Mouse (Mus musculus) embryonic facial prominence, embryonic 12.5 days (tissue): ENCODE measurements at regions not wholly inside any gene's neighbourhood (a gene's known extent, or its start where the extent isn't known, plus 50 kb on each side); places are given as distances from the start of the nearest gene placed in this dataset.

Experiments used
- ATAC-seq: fragments of 200-750 bp; cut with Nextera tagmentation; 2 replicates; pipeline ENCODE4 v1.8.0; 2017; ENCODE audit not compliant: insufficient number of reproducible peaks, insufficient read depth, low FRiP score, low TSS enrichment
- H3K27ac ChIP-seq: fragments of 300-500 bp; sonication (generic); 2 replicates; pipeline ENCODE4 v1.5.1; 2016; ENCODE audit warnings: mild to moderate bottlenecking
- H3K27me3 ChIP-seq: fragments of 300-500 bp; sonication (generic); 2 replicates; pipeline ENCODE4 v1.6.1; 2016; ENCODE audit warnings: mild to moderate bottlenecking, moderate library complexity
- H3K36me3 ChIP-seq: fragments of 300-500 bp; sonication (generic); 2 replicates; pipeline ENCODE4 v1.6.1; 2016; ENCODE audit warnings: mild to moderate bottlenecking
- H3K4me1 ChIP-seq: fragments of 300-500 bp; sonication (generic); 2 replicates; pipeline ENCODE4 v1.6.1; 2016
- H3K4me2 ChIP-seq: fragments of 300-500 bp; sonication (generic); replicated peaks from 2 replicates; pipeline ENCODE4 v1.6.1; 2016; ENCODE audit warnings: mild to moderate bottlenecking, moderate library complexity
- H3K4me3 ChIP-seq: fragments of 300-500 bp; sonication (generic); 2 replicates; pipeline ENCODE4 v1.5.1; 2016; ENCODE audit warnings: mild to moderate bottlenecking
- H3K9ac ChIP-seq: fragments of 300-500 bp; sonication (generic); 2 replicates; pipeline ENCODE4 v1.6.1; 2016; ENCODE audit warnings: mild to moderate bottlenecking, moderate library complexity
- H3K9me3 ChIP-seq: fragments of 300-500 bp; sonication (generic); 2 replicates; pipeline ENCODE4 v1.6.1; 2016; ENCODE audit warnings: mild to moderate bottlenecking, moderate library complexity
- WGBS: fragments of 180-500 bp; shearing (Covaris S2); methylation state at CpG from one replicate; pipeline ENCODE4 v1.1.7; 2016; 5-methylcytosine and 5-hydroxymethylcytosine counted together

DNA sequence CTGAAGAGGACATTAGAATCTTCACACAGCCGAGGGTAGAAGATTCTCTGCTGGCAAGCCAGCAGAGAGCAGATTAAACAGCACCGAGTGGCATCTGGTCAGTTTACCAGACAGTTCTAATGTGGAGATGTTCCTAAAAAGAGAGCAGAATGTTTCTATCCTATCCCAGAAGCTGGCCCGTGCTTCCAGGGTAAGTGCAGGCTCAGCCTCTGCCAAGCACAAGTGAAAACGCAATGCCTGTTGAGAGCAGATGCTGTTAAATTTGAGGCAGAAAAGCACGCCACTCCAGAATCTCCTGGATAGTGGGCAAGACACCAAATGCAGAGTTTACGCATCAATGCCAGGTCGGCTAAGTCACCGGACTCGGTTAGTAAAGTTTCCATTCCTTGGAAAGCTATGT lies 175.8 kb downstream of the Faxc start:
- H3K4me1 ChIP-seq: no peaks in the 10 kb centered on the region
- 84% methylated on average over 9 of the region's 9 CpGs for WGBS
- no peak overlapping the region for H3K4me2 ChIP-seq
- no peaks in the 10 kb centered on the region for H3K36me3 ChIP-seq
- H3K9me3 ChIP-seq: no peaks in the 10 kb centered on the region
- H3K27ac ChIP-seq: no peak overlapping the region
- ATAC-seq: no peak
- H3K9ac ChIP-seq: no peak overlapping the region
- no peak overlapping the region for H3K4me3 ChIP-seq
- H3K27me3 ChIP-seq: no peaks in the 10 kb centered on the region

DNA sequence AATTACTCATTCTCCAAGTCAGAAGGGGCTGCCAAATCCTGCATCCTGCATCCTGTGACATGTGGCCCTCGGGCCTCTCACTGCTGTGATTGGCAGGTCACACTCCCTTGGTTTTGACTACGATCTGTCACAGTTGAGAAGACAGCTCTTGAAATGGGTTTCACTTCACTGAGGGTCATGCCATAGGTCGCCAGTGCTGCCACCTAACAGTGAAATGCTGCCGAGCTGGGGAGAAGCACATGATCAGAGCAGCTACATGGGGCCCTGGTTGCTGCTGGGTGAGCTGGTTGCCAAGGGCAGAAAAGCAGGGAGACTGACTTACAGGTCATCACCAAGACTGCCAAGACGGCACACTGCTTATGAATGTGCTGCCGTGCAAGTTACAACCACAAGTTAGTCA lies 178.3 kb downstream of the Faxc start:
- Histone ChIP-seq H3K36me3 (no peaks in the 10 kb centered on the region), H3K27me3 (no peaks in the 10 kb centered on the region), H3K4me2 (no peak overlapping the region), H3K27ac (no peak overlapping the region), H3K4me3 (no peak overlapping the region), H3K9ac (no peak overlapping the region), H3K9me3 (no peaks in the 10 kb centered on the region), H3K4me1 (no peaks in the 10 kb centered on the region)
- ATAC-seq: no peak
- WGBS: 19% methylated on average over 6 of the region's 6 CpGs

DNA sequence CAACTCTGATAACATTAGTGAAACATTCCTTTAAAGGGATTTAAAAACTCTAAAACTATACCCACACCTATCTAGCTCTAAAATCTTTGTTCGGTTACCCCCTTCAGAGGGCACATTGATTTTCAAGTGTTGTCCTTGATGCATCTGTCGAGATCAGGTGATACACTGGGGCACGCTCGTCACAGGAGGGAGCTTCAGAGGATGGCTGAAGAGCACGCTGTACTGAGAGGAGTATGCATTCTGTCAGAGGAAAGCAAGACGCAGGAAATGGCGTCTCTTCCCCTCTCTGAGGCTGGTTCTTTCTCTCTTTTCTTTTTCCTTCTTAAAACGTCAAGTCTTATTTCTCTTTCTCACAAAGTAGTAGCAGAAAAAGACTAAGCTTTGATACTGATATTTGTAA lies 179.3 kb downstream of the Faxc start:
- no peak overlapping the region for H3K9ac ChIP-seq
- no peaks in the 10 kb centered on the region for H3K27me3 ChIP-seq
- no peak overlapping the region for H3K27ac ChIP-seq
- no peaks in the 10 kb centered on the region for H3K4me1 ChIP-seq
- WGBS: 31% methylated on average over 8 of the region's 8 CpGs
- no peak overlapping the region for H3K4me3 ChIP-seq
- H3K36me3 ChIP-seq: no peaks in the 10 kb centered on the region
- no peak overlapping the region for H3K4me2 ChIP-seq
- H3K9me3 ChIP-seq: no peaks in the 10 kb centered on the region
- no peak for ATAC-seq

DNA sequence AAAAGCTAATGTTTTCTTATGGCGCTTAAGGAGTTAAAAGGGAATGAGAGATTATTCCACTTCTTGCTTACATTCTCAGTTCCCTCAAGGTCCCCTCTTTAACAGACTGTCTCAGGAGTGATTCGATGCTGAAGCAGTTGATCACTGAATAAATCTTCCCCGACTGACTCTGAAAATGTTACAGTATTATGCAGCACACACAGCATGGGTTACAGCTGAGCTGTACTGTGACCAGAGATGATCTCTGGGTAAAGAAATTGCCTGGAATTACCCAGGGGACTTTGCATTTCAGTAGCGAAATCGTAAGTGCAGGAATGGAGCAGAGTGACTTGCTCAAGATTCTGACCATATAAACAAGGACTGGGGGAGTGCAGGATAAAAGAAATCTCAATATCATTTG lies 181.1 kb downstream of the Faxc start:
- H3K4me3 ChIP-seq: no peak overlapping the region
- no peaks in the 10 kb centered on the region for H3K9me3 ChIP-seq
- 64% methylated on average over 5 of the region's 5 CpGs for WGBS
- H3K27ac ChIP-seq: no peak overlapping the region
- no peaks in the 10 kb centered on the region for H3K36me3 ChIP-seq
- H3K4me2 ChIP-seq: no peak overlapping the region
- no peak for ATAC-seq
- H3K9ac ChIP-seq: no peak overlapping the region
- H3K27me3 ChIP-seq: no peaks in the 10 kb centered on the region
- no peaks in the 10 kb centered on the region for H3K4me1 ChIP-seq

DNA sequence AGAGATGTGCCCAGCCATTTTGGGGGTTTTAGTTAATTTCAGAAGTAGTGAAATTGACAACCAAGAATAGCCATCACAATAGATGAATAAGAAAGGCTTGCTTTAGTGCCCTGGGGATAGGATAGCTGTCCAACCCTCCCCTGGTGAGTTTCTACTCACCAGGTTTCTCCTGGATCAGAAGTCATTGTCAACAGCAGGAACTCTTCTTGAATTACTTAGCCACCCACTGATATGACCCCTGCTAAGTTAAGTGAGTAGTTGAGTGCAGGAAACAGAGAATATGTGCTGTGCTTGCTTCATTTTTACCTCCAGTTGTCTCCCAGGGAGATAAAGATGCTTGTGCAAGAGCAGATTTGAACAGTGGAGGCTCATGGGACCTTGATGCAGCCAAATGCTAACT lies 183.3 kb downstream of the Faxc start:
- Histone ChIP-seq H3K9me3 (no peaks in the 10 kb centered on the region), H3K36me3 (no peaks in the 10 kb centered on the region), H3K4me3 (no peak overlapping the region), H3K27me3 (no peaks in the 10 kb centered on the region), H3K9ac (no peak overlapping the region), H3K4me1 (no peaks in the 10 kb centered on the region), H3K4me2 (no peak overlapping the region), H3K27ac (no peak overlapping the region)
- ATAC-seq: no peak

DNA sequence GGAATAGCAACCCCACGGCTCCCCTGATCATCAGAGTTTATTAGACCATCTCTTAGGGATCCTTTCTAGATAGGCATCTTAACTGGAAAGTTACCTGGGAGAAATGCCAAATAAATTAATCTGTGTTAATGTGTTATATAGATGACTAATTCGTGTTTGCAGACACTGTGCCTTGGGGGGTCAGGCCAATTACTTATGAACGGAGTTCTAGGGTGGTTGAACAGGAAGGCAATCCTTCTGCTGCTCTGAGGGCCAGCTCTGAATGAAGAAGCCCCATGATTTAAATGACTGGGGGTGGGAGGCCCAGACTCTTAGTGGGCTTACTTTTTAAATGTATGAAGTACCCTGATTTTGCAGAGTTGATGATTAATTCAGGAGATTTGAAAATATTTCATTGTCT lies 188.7 kb downstream of the Faxc start:
- no peak overlapping the region for H3K4me3 ChIP-seq
- H3K9me3 ChIP-seq: no peaks in the 10 kb centered on the region
- no peak overlapping the region for H3K4me2 ChIP-seq
- no peaks in the 10 kb centered on the region for H3K4me1 ChIP-seq
- no peak for ATAC-seq
- no peaks in the 10 kb centered on the region for H3K27me3 ChIP-seq
- H3K9ac ChIP-seq: no peak overlapping the region
- WGBS: 56% methylated on average over 3 of the region's 3 CpGs
- H3K36me3 ChIP-seq: no peaks in the 10 kb centered on the region
- no peak overlapping the region for H3K27ac ChIP-seq

DNA sequence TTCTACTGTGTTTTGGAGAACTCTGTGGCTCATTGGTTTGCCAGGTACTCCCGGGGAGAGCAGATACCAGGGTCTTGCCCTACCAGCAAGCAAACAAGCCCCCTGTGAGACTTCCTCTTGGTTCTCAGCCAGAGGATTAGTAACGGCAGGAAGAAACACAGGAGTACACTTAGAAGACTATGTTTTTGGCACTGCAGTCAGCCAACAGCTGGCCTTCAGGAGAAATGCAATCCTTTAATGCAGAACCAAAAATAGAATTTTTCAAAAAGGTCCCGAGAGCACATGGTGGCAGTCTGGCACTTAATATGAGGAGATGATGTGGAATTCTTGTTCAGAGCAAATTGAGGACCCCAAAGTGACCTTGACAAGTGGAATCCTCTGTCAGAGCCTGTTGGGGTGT lies 189.8 kb downstream of the Faxc start:
- ATAC-seq: no peak
- Histone ChIP-seq H3K27ac (no peak overlapping the region), H3K4me1 (no peaks in the 10 kb centered on the region), H3K4me2 (no peak overlapping the region), H3K27me3 (no peaks in the 10 kb centered on the region), H3K9me3 (no peaks in the 10 kb centered on the region), H3K9ac (no peak overlapping the region), H3K4me3 (no peak overlapping the region), H3K36me3 (no peaks in the 10 kb centered on the region)
- WGBS: 30% methylated on average over 3 of the region's 3 CpGs

DNA sequence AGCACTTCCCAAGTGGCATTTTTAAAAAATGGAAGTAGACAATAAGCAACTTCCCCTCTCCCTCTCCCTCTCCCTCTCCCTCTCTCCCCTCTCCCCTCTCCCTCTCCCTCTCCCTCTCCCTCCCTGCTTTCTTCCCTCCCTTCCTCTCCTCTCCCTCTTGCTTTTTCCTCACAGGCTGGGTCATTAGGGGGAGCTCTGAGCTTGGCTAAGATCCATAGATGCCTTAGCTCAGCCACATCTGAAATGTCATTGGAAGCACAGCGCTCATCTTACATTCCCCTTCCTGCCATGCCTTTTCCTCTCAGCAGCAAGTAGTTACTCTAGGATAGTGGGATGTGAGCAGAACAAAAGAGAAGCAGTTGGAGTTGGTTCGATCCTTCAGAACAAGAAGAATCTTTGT lies 190.3 kb downstream of the Faxc start:
- Histone ChIP-seq H3K4me1 (no peaks in the 10 kb centered on the region), H3K9me3 (no peaks in the 10 kb centered on the region), H3K27ac (no peak overlapping the region), H3K4me3 (no peak overlapping the region), H3K9ac (no peak overlapping the region), H3K36me3 (no peaks in the 10 kb centered on the region), H3K4me2 (no peak overlapping the region), H3K27me3 (no peaks in the 10 kb centered on the region)
- no peak for ATAC-seq
- 68% methylated on average over 2 of the region's 2 CpGs for WGBS

DNA sequence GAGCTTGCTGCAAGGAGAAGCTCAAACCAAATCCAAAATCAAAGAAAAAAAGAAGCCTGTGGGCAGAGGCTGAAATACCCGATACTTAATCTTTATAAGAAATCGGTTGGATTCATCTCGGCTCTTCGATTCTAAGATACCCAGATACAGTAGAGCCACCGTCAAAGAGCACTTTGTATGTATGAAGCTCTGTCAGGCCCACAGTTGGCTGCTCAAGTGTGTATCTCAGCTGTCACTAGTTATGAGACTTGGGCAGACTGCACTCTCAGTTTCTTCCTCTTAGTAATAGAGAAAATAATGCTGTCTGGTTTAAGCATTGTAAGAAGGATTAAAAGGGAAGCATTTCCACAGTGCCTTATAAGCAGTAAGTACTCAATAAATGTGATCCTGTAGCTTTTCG lies 193.7 kb downstream of the Faxc start:
- Histone ChIP-seq H3K9ac (no peak overlapping the region), H3K4me1 (no peaks in the 10 kb centered on the region), H3K36me3 (no peaks in the 10 kb centered on the region), H3K4me3 (no peak overlapping the region), H3K27me3 (no peaks in the 10 kb centered on the region), H3K4me2 (no peak overlapping the region), H3K9me3 (no peaks in the 10 kb centered on the region), H3K27ac (no peak overlapping the region)
- 93% methylated on average over 6 of the region's 6 CpGs for WGBS
- ATAC-seq: no peak

DNA sequence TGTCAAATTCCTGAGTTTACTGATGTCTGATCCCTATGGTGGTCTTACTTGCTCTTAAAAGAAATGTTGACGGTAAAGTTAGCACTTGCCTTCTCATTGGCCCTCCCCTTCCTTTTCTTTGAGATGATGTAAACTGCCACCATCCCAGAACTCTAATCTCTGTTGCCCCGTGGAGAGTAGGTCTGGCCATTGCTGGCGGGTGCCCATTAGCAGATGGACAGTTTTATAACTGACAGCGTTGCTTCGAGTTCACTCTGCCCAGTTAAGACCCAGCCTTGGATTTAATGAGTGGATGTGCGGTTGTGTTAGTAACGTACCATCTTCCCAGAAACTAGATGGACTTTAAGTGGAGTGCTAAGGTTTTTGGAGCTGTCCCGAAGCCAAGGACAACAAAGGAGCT lies 199.4 kb downstream of the Faxc start:
- ATAC-seq: no peak
- 73% methylated on average over 8 of the region's 8 CpGs for WGBS
- Histone ChIP-seq H3K27ac (no peak overlapping the region), H3K9ac (no peak overlapping the region), H3K27me3 (no peaks in the 10 kb centered on the region), H3K4me1 (no peaks in the 10 kb centered on the region), H3K9me3 (no peaks in the 10 kb centered on the region), H3K4me2 (no peak overlapping the region), H3K36me3 (no peaks in the 10 kb centered on the region), H3K4me3 (no peak overlapping the region)

DNA sequence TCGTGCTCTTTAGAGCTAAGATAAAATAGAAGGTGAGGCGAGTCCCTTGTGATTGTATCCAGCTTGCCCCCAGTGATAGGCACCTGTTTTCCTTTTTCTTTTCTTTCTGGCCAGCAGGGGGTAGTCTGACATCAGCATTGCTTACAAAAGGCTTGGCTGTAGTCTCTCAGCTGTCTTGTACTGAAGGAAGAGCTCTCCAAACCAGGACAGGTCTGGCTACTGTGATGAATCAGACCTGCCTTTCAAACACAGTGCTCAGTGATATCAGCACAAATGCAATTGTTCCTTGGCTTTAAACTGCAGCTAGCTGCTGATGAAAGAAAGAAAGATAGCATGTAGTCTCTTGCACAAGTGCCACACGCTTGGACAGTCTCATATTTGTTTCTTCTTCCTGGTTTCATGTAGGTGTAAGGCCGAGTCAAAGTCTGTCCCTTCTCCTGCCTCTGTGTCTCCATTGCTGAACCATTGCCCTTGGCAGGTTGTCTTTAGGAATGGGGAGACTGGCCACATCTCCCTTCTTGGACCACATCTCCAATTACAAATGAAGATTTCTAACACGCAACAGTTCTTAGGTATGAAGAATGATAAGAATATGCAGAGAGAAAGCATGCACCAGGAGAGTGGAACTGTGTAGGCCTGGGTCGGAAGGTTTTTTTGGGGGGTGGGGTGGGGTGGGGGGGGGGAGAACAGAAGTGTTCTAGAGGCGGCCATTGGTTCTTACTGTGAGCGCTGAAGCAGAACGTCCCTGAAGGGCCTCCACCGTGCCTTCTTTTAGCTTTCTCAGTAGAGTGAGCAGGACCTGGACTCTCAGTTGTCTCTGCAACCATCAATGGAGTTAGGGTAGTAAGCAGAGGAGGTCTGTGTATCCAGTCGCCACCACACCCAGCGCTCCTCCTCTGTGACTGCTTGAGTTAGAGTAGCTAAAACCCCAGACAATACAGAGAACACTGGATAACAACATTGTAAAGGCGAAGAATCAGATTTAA lies 200.9 kb downstream of the Faxc start:
- WGBS: 61% methylated on average over 13 of the region's 13 CpGs
- no peak overlapping the region for H3K9ac ChIP-seq
- H3K27me3 ChIP-seq: no peaks in the 10 kb centered on the region
- no peaks in the 10 kb centered on the region for H3K4me1 ChIP-seq
- no peak overlapping the region for H3K4me3 ChIP-seq
- no peak overlapping the region for H3K4me2 ChIP-seq
- no peaks in the 10 kb centered on the region for H3K9me3 ChIP-seq
- H3K27ac ChIP-seq: no peak overlapping the region
- 0 out of 2 replicates have a peak, but pooled peaks have one; percentile 28 for ATAC-seq
- H3K36me3 ChIP-seq: no peaks in the 10 kb centered on the region

DNA sequence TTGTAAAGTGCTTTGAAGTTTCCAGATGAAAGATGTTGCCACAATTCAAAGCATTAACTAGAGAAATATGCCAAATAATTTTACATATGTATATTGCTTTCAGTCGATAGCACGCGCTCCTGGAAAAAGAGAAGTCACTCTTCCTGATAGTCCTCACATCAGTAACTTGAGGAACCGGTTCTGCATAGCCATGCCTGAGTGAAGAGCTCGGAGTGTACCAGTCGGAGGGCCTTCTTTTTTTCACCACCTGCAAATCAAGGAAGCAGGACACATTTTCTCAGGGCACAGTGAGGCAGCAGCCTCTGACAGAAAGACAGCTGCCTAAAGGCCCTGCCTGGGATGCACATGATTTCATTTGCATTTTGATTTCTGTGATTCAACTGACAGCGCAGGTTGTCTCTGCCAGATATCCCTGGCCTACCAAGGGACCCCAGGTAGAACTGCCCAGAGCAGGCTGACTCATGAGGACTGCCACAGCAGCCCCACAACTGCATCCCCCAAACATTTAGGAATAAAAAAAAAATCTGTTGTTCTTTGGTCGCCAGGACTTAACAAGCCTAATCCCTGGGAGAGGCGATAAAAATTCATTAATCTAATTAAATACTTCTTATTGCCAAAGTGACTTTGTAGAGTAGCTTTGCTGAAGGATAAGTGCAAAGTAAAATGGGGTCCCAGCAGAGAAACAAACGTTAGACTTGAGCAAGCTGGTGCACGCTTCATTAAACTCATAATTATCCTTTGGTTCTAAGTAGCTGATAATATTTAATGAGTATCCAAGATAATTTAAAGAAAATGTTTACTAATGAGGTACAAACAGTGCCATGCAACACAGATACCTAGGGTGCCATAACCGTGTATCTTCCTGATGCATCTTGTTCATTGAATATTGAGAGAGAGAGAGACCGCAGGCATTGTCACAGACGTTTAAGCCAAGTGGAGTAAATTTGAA lies 202.7 kb downstream of the Faxc start:
- no peak for ATAC-seq
- Histone ChIP-seq H3K4me1 (no peaks in the 10 kb centered on the region), H3K27ac (no peak overlapping the region), H3K36me3 (no peaks in the 10 kb centered on the region), H3K4me3 (no peak overlapping the region), H3K4me2 (no peak overlapping the region), H3K9ac (no peak overlapping the region), H3K27me3 (no peaks in the 10 kb centered on the region), H3K9me3 (no peaks in the 10 kb centered on the region)
- WGBS: 42% methylated on average over 14 of the region's 14 CpGs
